Mouse (Mus musculus) megakaryocyte, adult 5-6 weeks (primary cell): Measurements from ENCODE around the gene 4921530L21Rik. TPM values are rescaled to one million over a fixed set of nuclear protein-coding genes. Genes with fewer than 3 reads are reported as not detected.

Source experiments
- ATAC-seq: 2 replicates; pipeline ENCODE4 v1.8.0; 2016; ENCODE audit warnings: mild to moderate bottlenecking, inconsistent platforms; ENCODE audit not compliant: poor library complexity, severe bottlenecking
- total RNA-seq, 2 experiments: library from RNA; stranded (forward) in 1 of 2; stranded (reverse) in 1 of 2; fragments of 153-499, 151-499 nt in 1 of 2; fragments of 221-1000, 200-1000 nt in 1 of 2; gene quantifications; 2 replicates each; pipeline versions ENCODE4 v1.2.3 to v1.2.4; 2015 to 2017

4921530L21Rik gene
- total RNA-seq (2015), result not detected in 2 replicates
- total RNA-seq (2017), result not detected in 2 replicates

DNA sequence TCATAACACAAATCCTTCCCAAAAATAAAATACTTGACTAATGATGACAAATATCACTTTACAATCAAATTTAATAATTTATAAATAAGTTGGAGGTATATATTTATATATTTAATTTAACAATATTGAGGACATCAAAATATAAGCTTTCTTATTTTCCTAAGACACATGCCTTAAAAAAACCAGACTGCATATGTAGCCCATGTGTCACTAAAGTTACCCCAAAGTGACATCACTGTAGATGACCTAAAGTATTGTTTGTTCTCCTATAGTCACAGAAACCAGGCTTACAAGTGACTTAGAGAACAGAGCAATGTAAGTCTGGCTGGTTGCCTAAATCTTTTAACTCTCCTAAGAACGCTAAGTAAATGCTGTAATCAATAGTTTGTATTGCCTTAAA is at the start of gene 4921530L21Rik:
Gene 4921530L21Rik, plus strand, starts transcription at position 301 of the 400 bp plus-strand sequence.
- ATAC-seq, result no peak

DNA sequence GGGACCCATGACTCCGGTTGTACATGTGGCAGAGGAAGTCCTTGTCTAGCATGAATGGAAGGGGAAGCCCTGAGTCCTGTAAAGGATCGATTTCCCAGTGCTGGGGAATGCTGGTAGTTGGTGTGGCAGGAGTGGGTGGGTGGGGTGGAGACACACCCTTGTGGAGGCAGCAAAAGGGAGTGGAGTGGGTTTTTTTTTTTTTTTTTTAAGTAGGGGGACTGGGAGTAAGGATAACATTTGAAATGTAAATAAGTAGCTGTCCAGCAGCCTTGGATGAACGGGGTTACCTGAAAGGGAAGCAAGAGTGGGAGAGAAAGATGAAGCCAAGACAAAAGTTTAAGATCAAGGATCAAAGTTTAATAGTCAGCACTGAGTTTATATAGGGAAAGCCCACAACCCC is 47.2 kb upstream of the 4921530L21Rik start:
- ATAC-seq, result no peak

DNA sequence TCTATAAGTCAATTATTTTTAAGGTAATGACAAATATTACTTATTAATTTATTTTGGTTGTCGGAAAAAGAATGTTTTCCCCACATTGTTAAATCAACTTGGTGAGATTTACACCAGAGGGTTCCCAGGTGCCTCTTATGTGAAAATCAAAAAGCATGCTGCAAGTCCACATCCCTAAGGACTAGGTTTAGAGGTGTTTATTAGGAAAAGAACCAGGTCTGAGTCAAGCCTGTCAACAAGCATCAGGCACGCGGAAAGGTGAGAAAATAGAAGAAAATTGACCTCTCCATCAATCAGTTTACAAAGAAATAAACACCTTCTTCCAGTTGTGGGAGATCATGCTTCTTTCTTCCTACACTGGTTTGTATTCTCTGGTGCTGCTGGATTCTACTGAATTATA is 18.1 kb upstream of the 4921530L21Rik start:
- ATAC-seq, result no peak

DNA sequence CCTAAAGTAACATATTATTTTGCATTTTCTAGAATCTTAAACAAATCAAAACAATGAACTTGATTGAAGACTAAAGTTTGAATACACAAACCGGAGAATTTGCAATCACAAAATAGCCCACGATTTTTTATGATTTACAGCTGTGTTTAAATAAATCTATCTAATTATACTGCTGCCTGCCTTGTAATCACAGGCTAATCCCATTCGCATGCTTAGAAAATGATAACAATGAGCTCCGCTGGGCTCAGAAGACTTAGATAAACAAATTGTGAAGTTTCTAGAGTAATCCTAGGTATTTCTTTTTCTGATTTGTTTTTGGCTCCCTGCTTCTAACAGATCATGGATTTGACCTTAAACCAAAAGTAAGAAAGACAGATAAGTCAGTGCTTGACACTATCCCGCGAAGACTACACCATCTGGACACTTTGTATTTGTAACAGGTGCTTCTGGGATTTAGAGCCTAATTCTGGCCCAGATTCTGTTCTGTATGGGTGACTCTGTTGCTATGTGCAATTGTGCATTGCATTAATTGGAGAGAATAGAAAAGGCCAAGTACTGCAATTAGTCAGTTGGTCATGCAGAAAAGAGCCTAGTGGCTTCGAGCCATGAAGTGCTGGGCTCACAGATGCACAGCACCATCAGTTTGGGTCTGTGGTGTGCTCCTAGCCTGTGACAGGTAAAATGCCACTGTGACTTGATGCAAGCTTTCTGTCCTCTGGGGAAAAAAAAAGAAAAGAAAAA is 15.2 kb upstream of the 4921530L21Rik start:
- ATAC-seq, result no peak

DNA sequence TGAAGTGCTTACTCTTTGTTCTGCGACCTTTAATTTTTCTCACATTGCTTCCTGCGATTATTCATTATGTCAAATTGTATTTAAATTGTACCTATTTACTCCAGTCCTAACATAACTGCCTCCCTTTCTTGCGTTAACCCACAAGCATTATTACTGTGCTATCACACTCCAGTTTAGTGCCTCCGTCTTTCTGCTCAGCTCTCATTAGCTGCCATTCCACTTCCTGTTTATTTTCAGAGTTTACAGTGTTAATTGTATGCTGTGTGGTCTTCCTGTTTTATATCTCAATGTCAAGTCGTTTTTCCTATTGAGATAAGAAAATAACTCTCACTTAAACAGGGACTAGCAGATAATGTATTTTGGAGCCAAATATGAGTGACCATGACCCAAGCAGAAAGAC is 9.0 kb upstream of the 4921530L21Rik start:
- no peak for ATAC-seq

DNA sequence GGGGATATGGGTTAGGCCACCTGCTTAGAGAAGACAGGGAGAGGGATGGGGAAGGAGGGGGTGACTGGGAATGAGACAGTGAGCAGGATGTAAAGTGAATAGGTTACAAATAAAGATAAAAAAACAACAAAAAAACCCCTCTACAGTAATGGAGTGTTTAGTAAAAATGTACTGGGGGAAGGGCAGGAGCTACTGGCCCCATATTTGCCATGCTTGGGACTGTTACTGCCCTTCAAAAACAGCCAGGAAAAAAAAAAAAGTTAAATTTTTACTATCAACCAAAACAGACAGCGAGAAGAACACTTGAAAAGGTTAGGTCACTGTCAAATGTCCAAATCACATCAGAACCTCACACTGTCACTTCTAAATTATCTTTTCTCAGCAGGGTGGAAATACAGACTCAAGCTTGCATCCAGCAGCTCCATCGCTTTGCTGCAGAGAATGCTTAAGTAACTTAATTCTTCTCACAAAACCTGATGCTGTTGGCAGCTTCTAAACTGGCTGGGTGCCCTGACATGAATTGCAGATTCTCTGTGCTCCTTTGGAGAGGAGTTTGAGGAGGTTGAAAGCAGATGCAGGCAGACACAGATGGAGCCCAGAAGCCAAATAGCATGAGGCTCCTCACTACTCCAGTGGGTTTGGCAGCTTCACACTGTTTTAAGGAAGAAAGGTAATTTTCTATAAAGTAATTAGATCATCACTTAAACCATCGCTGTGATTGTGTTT is 4.1 kb upstream of the 4921530L21Rik start:
- ATAC-seq, result no peak

DNA sequence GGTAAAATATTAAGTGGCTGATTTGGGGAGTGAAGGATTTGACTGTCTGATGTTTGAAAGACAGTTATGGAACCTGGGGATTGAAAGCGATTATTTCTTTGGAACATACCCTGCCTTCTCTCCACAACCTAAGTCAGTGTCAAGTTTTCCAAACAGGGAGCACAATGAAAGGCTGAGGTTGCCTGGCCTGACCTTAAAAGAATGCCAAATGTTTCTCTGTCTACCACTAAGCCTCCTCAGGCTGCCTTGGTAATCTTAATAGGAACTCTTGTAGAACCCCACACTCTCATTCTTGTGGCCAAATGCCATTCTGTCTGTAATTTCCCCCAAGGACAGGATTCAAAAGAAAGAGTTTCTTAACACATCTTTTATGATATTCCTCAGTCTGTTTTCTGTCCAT is 3.5 kb upstream of the 4921530L21Rik start:
- no peak for ATAC-seq

DNA sequence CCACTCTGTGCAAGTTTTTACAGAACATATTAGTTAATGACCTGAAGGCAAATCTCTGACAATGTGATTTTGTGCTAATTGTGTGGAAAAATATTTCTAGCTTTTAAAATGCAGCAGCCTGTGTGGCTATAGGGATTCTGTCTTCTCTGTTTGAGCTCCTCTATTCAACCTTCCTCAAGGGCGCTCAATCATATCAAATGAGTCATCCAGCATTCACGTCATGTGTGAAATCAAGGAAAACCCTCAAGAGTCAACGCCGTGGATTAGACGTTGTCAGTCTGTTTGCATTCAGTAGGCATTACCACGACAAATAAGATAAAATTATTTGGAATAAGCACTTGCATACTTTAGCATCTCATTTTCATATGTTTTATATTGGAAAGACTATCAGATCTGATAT is 18.4 kb downstream of the 4921530L21Rik start:
- no peak for ATAC-seq

DNA sequence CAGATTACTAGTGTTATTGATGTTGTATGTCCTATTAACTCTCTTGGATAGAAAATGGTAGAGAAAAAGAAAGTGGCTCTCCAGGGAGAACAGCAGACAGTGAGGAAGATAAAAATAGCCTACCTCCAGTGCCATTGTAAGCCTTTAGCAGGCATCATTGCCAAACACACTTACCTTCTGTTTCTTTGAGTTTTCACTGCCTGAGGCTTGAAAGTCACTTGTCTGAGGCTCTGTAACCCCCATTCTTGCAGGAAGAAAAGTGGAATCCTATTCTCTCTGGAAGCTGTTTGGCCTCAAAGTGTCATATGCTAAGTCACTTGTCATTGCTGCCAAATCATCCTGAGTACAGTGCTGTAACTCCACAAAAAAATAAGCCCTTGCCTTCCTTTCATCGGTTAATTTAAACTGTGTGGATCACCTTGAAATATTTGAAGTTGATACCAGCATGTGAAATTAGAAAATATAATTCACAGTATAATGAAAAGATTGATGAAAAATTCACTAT is 23.6 kb downstream of the 4921530L21Rik start:
- no peak for ATAC-seq

DNA sequence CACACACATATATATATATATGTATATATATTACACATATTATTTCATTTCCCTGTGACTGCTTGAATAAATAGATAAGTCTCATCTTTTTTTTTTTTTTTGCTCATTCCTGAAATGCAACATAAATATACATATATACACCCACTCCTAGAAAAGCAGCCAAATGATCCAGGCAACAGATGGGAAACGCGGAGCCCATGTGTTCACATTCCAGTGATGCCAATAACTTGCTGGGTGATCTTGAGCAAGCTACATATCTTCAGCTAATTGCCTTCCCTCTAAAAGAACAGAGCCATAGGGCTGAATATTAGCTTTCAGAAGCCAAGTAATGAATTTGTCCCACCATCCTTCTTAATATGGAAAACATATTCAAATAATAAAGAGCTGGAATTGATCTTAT is 32.2 kb downstream of the 4921530L21Rik start:
- no peak for ATAC-seq

DNA sequence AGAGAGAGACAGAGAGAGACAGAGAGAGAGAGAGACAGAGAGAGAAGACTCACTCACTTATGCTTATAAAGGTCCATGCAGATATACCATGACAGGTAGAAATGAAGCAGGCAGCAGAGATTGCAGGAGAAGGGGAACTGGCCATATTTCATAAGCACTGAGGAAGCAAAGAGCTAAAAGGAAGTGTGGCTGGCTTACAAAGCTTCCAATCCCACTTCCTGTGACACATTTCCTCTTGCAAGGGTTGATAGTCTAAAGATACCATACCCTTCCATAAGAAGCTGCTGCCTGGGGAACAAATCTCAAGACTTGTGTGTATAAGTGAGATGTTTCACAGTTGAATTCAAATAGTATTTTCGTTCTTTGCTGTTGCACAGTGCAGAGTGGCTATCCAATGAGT is 45.7 kb downstream of the 4921530L21Rik start:
- peak; percentile 67 for ATAC-seq

DNA sequence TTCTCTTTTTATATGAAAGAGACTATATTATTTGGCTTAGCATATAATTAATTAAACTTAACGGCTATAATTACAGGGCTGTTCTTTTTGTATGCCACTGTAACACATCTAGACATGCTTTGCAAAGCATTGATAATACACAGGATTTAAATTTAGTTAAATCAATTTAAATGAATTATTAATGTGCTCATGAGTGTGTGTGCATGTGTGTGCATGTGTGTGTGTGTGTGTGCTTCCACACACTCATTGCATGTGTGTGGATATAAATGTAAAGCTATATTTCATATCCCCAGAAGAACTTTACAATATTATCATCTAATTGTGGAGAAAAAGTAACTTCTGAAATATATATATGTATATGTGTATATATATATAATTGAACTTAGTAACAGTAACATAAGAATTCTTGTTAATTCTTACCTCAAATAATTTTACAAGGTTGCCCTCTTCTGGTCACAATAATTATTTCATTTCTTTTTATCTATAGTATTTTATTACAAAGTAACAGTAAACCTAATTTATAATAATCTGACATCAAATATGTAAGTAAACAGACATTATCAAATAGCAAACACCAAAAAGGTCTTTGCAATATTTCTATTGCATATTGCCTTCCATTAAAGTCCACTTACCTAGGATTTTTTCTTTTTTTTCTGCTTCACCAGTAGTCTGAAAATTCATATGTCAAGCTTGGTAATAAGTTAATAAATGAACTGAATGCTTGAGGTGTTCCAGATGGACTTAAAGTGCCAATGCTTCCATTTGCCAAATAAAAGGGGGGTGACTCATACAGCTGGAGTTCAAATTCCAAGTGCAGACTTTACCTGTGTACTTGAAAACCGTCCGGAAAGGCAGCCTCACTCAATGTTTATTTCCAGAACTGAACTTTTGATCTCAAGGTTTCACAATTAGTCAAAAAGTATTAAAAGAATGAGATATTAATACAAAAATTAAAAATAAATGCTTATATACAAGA is 47.0 kb downstream of the 4921530L21Rik start:
- ATAC-seq, result no peak
